Mouse (Mus musculus): ENCODE data around the gene Ankrd65. TPM values are rescaled to one million over a fixed set of nuclear protein-coding genes. Genes with fewer than 3 reads are reported as not detected.

The Ankrd65 gene
- polyA plus RNA-seq, 1 experiment from 2014 or later, result not detected

- peaks cover 33% of the 10 kb centered on the region for H3K4me1 ChIP-seq
- peak overlapping the region; percentile 88; the same call in 1 of the 2 replicates for H3K4me2 ChIP-seq
- peaks cover 27% of the 10 kb centered on the region for H3K36me3 ChIP-seq
- H3K27ac ChIP-seq, result no peak overlapping the region
- WGBS (ENCODE audit: insufficient replicate concordance), result 100% methylated on average over 1 of the region's 1 CpGs
- no peak overlapping the region for H3K9ac ChIP-seq
- ATAC-seq, result no peak
- no peak overlapping the region for H3K4me3 ChIP-seq
- H3K27me3 ChIP-seq (replicated peaks), result peaks cover 6% of the 10 kb centered on the region; the same call in 1 of the 2 replicates
- no peaks in the 10 kb centered on the region for H3K9me3 ChIP-seq (replicated peaks)
Measured at GRCm38 (mm10) chr4:155802075-155802474, 11.8 kb downstream of the Ankrd65 start.

DNA sequence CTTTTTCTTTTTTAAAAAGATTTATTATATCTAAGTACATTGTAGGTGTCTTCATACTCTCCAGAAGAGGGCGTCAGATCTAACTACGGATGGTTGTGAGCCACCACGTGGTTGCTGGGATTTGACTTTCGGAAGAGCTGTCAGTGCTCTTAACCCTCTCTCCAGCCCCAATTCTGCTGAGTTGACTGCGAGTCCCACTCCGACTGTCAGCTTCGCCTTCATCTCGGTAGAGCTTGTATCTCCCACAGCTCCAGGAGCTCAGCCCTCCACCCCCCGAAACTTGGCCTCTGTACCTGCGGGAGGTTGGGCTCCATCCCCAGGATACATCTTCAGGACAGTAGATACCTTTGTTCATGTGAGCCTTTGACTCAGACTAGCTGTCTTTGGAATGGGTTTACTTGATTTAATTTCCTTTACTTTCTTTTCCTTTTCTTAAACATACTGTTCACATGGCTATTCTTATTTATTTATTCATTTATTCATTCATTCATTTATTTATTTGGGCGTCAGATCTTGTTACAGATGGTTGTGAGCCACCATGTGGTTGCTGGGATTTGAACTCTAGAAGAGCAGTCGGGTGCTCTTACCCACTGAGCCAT is 12.6 kb downstream of the Ankrd65 start, which contains the start of gene Mrpl20:
Gene Mrpl20 (plus strand): TSS at position 138 of the 599 bp plus-strand sequence.
- Histone ChIP-seq H3K36me3 (peaks cover 35% of the 10 kb centered on the region), H3K27ac (peak within 1 kb of the TSS; percentile 78), H3K4me3 (peak within 1 kb of the TSS; percentile 80), H3K4me1 (peaks cover 33% of the 10 kb centered on the region), H3K9ac (peak within 1 kb of the TSS; percentile 83), H3K4me2 (peak within 1 kb of the TSS; percentile 88), H3K9me3 (replicated peaks) (no peaks in the 10 kb centered on the region), H3K27me3 (replicated peaks) (peaks cover 6% of the 10 kb centered on the region; the same call in 1 of the 2 replicates)
- 4% methylated on average over 12 of the region's 12 CpGs for WGBS (ENCODE audit: insufficient replicate concordance)
- ATAC-seq, result peak; percentile 65

- Histone ChIP-seq H3K4me2 (peak overlapping the region; percentile 88), H3K36me3 (peaks cover 41% of the 10 kb centered on the region), H3K4me1 (peaks cover 33% of the 10 kb centered on the region), H3K27ac (peak overlapping the region; percentile 78), H3K4me3 (peak overlapping the region; percentile 80), H3K9me3 (replicated peaks) (no peaks in the 10 kb centered on the region), H3K27me3 (replicated peaks) (peaks cover 1% of the 10 kb centered on the region; the same call in 1 of the 2 replicates), H3K9ac (peak overlapping the region; percentile 83)
- ATAC-seq, result peak; percentile 97
- under 1% methylated on average over 57 of the region's 58 CpGs for WGBS (ENCODE audit: insufficient replicate concordance)
Measured at GRCm38 (mm10) chr4:155803340-155804041, 13.3 kb downstream of the Ankrd65 start.

DNA sequence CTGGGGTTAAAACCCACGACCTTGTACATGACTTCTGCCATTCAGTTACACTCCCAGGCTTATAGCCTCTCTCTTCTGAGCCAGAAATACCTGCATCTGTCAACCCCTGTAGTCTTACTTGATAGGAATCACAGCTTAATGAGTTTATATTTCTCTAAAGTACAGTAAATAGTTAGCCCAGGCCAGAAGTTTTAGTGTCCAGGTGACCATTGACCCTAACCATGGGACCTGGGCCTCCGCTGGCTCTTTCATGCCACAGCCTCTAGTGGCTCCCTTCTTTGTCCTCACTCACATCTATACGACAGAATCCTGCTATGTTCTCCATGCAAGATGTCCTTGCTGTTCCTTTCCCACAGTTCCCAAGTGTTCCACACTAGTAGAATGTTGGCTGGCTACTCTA is 17.6 kb downstream of the Ankrd65 start:
- peaks cover 71% of the 10 kb centered on the region for H3K36me3 ChIP-seq
- 82% methylated on average over 3 of the region's 3 CpGs for WGBS (ENCODE audit: insufficient replicate concordance)
- H3K9me3 ChIP-seq (replicated peaks), result no peaks in the 10 kb centered on the region
- no peak overlapping the region for H3K4me2 ChIP-seq
- no peaks in the 10 kb centered on the region for H3K27me3 ChIP-seq (replicated peaks)
- peaks cover 37% of the 10 kb centered on the region for H3K4me1 ChIP-seq
- no peak overlapping the region for H3K9ac ChIP-seq
- H3K27ac ChIP-seq, result no peak overlapping the region
- no peak overlapping the region for H3K4me3 ChIP-seq
- ATAC-seq, result no peak

DNA sequence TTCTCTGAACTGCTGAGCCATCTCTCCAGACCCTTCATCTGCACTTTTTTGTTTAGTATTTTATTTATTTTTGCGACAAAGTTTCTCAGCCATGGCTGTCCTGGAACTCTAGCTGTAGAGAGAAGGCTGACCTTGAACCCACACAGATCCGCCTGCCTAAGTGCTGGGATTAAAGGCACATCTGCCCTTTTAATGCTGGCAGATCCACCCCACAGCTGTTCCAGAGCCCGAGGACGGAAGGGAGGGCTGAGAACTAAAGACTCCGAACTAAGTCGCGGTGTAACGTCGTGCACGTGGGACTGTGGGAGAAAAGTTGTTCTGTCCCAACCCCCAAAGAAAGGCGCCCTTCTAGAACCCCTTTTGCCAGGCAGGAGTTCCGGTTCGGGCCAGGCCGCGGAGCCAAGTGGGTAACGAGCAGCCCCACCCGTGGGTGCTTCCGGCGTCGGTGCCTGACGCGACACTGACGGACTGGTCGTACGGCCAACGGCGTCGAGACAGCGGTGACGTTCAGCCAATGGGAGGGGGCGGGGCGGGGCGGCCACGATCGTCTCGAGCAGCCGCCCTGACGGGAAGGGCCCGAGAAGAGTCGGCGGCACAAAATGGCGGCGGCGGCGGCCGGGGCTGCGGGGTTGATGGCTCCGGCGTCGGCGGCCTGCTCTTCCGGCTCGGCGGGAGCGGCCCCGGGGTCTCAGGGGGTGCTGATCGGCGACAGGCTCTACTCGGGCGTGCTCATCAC is 21.9 kb downstream of the Ankrd65 start, which contains the start of gene Ccnl2:
Gene Ccnl2 (plus strand): TSS at position 561 of the 736 bp plus-strand sequence.
- no peaks in the 10 kb centered on the region for H3K27me3 ChIP-seq (replicated peaks)
- peak within 1 kb of the TSS; percentile 86 for H3K4me2 ChIP-seq
- peaks cover 80% of the 10 kb centered on the region for H3K36me3 ChIP-seq
- H3K27ac ChIP-seq, result peak within 1 kb of the TSS; percentile 93
- peak within 1 kb of the TSS; percentile 100 for H3K9ac ChIP-seq
- peak; percentile 99 for ATAC-seq
- H3K4me3 ChIP-seq, result peak within 1 kb of the TSS; percentile 98
- H3K4me1 ChIP-seq, result peaks cover 35% of the 10 kb centered on the region
- 4% methylated on average over 55 of the region's 60 CpGs for WGBS (ENCODE audit: insufficient replicate concordance)
- H3K9me3 ChIP-seq (replicated peaks), result no peaks in the 10 kb centered on the region

- under 1% methylated on average over 49 of the region's 49 CpGs for WGBS (ENCODE audit: insufficient replicate concordance)
- Histone ChIP-seq H3K4me2 (peak overlapping the region; percentile 86), H3K27me3 (replicated peaks) (no peaks in the 10 kb centered on the region), H3K4me3 (peak overlapping the region; percentile 98), H3K27ac (peak overlapping the region; percentile 92), H3K9ac (peak overlapping the region; percentile 100), H3K9me3 (replicated peaks) (no peaks in the 10 kb centered on the region), H3K4me1 (peaks cover 35% of the 10 kb centered on the region), H3K36me3 (peaks cover 80% of the 10 kb centered on the region)
- ATAC-seq, result peak; percentile 43
Measured at GRCm38 (mm10) chr4:155812665-155813181, 22.5 kb downstream of the Ankrd65 start.

GRCm38 (mm10) chr4:155817533-155817932 is 27.3 kb downstream of the Ankrd65 start:
- no peak overlapping the region for H3K27ac ChIP-seq
- H3K27me3 ChIP-seq (replicated peaks), result no peaks in the 10 kb centered on the region
- WGBS (ENCODE audit: insufficient replicate concordance), result 84% methylated on average over 4 of the region's 4 CpGs
- H3K4me2 ChIP-seq, result no peak overlapping the region
- H3K4me1 ChIP-seq, result peaks cover 26% of the 10 kb centered on the region
- H3K36me3 ChIP-seq, result peaks cover 91% of the 10 kb centered on the region
- H3K9ac ChIP-seq, result no peak overlapping the region
- no peak overlapping the region for H3K4me3 ChIP-seq
- ATAC-seq, result no peak
- no peaks in the 10 kb centered on the region for H3K9me3 ChIP-seq (replicated peaks)

DNA sequence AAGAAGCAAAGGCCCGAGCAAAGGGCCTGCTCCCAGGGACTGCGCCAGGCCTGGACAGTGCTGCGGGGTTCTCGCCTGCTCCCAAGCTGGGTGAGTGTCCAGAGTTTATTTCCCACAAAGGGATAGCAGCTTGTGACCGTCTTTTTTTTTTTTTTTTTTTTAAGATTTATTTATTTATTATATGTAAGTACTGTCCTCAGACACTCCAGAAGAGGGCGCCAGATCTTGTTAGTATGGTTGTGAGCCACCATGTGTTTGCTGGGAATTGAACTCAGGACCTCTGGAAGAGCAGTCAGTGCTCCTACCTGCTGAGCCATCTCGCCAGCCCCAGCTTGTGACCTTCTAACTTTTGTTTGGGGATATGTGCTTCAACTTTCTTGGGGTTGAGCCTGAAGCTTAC is 30.8 kb downstream of the Ankrd65 start:
- no peak for ATAC-seq
- no peaks in the 10 kb centered on the region for H3K9me3 ChIP-seq (replicated peaks)

DNA sequence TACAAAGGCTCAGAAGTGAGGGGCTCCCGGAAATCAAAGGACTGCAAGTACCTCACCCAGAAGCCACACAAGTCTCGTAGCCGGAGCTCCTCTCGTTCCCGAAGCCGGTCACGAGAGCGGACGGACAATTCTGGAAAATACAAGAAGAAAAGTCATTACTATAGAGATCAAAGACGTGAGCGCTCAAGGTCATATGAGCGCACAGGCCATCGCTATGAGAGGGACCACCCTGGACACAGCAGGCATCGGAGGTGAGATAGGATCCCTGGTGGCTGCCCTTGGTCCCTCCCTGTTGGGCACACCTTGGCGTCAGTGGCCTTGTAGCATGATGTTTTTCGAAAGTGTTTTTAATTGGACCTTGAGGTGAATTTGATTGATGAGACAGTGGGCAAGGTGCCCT is 33.2 kb downstream of the Ankrd65 start:
- H3K9me3 ChIP-seq (replicated peaks), result no peaks in the 10 kb centered on the region
- 0 out of 2 replicates have a peak, but pooled peaks cover 5% of the 10 kb centered on the region for H3K4me1 ChIP-seq
- H3K4me2 ChIP-seq, result no peak overlapping the region
- no peak for ATAC-seq
- WGBS (ENCODE audit: insufficient replicate concordance), result 93% methylated on average over 16 of the region's 16 CpGs
- no peak overlapping the region for H3K4me3 ChIP-seq
- H3K27ac ChIP-seq, result no peak overlapping the region
- H3K36me3 ChIP-seq, result peaks cover 97% of the 10 kb centered on the region
- H3K27me3 ChIP-seq (replicated peaks), result no peaks in the 10 kb centered on the region
- H3K9ac ChIP-seq, result no peak overlapping the region

More for the DNA sequence above, 30.8 kb downstream of the Ankrd65 start:
- H3K27ac ChIP-seq, result no peak overlapping the region
- 79% methylated on average over 7 of the region's 7 CpGs for whole genome bisulfite sequencing (ENCODE audit: insufficient replicate concordance)
- no peaks in the 10 kb centered on the region for H3K27me3 ChIP-seq (replicated peaks)
- 0 out of 2 replicates have a peak, but pooled peaks cover 5% of the 10 kb centered on the region for H3K4me1 ChIP-seq
- H3K4me2 ChIP-seq, result no peak overlapping the region
- H3K9ac ChIP-seq, result no peak overlapping the region
- no peak overlapping the region for H3K4me3 ChIP-seq
- peaks cover 98% of the 10 kb centered on the region for H3K36me3 ChIP-seq

DNA sequence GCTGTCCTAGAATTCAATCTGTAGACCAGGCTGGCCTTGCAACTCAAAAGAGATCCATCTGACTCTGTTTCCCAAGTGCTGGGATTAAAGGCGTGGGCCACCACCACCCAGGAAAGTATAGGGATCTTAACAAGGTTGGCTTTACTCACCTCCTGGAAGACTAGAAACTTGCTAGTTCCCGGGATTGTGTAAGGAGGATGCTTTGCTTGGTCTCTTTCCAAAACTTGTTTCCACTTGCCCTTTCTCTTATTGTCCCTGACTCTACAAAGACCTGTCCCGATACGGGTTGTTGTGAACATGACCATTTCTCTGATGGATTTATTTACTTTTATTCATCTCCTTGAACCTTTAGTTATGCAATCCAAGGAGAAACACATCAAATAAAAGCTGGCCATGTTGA is 39.6 kb downstream of the Ankrd65 start:
- peaks cover 32% of the 10 kb centered on the region for H3K4me1 ChIP-seq
- H3K27me3 ChIP-seq (replicated peaks), result no peaks in the 10 kb centered on the region
- H3K9me3 ChIP-seq (replicated peaks), result no peaks in the 10 kb centered on the region
- no peak for ATAC-seq
- peaks cover 59% of the 10 kb centered on the region for H3K36me3 ChIP-seq
- no peak overlapping the region for H3K9ac ChIP-seq
- 91% methylated on average over 4 of the region's 4 CpGs for WGBS (ENCODE audit: insufficient replicate concordance)
- peak overlapping the region; percentile 89; the same call in 1 of the 2 replicates for H3K4me2 ChIP-seq
- H3K4me3 ChIP-seq, result no peak overlapping the region
- H3K27ac ChIP-seq, result peak overlapping the region; percentile 91

GRCm38 (mm10) chr4:155830596-155830995 is 40.4 kb downstream of the Ankrd65 start:
- Histone ChIP-seq H3K9me3 (replicated peaks) (no peaks in the 10 kb centered on the region), H3K4me3 (peak overlapping the region; percentile 80), H3K27ac (peak overlapping the region; percentile 91), H3K4me1 (peaks cover 32% of the 10 kb centered on the region), H3K36me3 (peaks cover 52% of the 10 kb centered on the region), H3K27me3 (replicated peaks) (no peaks in the 10 kb centered on the region), H3K9ac (peak overlapping the region; percentile 62), H3K4me2 (peak overlapping the region; percentile 89)
- no peak for ATAC-seq
- 50% methylated on average over 8 of the region's 8 CpGs for WGBS (ENCODE audit: insufficient replicate concordance)

All from liver, embryonic 12.5 days (tissue).